8 mouse cellular contexts compared by ENCODE assay signal in the genomic region with DNA sequence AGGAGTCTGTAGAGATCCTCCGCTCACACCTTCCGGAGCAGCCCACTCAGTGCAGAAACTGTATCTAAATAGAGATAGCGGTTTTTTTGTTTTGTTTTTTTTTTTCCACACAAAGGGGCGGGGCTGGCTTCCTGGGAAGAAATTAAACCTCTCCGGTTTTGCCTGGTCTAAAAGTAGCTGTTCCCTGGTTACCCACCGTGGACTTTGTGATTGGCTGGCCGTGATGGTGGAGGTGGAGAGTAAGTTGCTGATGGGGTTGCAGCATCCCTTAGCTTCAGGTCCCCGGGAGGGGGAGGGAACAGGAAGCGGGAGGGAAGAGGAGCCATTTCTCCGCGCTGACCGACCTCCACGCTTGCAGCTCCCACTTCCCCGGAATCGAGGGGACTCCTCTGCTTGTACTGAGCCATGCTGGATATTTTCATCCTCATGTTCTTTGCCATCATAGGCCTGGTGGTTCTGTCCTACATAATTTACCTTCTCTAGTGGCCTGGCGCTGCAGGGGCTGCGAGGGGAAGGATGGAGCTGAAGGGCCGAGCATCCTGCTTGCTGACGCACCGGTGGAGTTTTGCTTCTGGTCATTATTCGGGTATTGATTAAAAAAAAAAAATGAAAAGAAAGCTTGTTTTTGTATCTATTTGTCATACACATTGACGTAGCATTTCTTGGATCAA. TPM values are rescaled to one million over a fixed set of nuclear protein-coding genes. Genes with fewer than 3 reads are reported as not detected.
DNase-seq lines count a peak whose midpoint lies in the region; ATAC-seq lines count a peak whose summit lies in the region.

No protein-coding gene starts in this region.

- H3K4me1 ChIP-seq in forebrain, embryonic 15.5 days: peaks cover 17% of the 10 kb centered on the region
- peaks cover 50% of the 10 kb centered on the region for H3K4me1 ChIP-seq in liver, embryonic 13.5 days (replicated peaks)
- H3K4me1 ChIP-seq in neural tube, embryonic 13.5 days (replicated peaks): peaks cover 17% of the 10 kb centered on the region

- ATAC-seq in forebrain, embryonic 15.5 days (replicated peaks): peak; percentile 90
- ATAC-seq in liver, embryonic 13.5 days (ENCODE audit: low read depth): peak; percentile 62
- ATAC-seq in neural tube, embryonic 13.5 days (ENCODE audit: low read depth): peak; percentile 95

- intact Hi-C loops in heart, postnatal 14 days (cut with DNase I): loop anchor here (2.0 to 5.0 kb wide), 2 partner anchors 36 to 40 kb away; no protein-coding TSS in a partner anchor

- H3K4me2 ChIP-seq in forebrain, embryonic 15.5 days (replicated peaks): peak overlapping the region; percentile 65
- H3K4me2 ChIP-seq in liver, embryonic 13.5 days: peak overlapping the region; percentile 68
- peak overlapping the region; percentile 65 for H3K4me2 ChIP-seq in neural tube, embryonic 13.5 days

- WGBS in forebrain, embryonic 15.5 days: 1% methylated on average over 22 of the region's 22 CpGs
- WGBS in liver, embryonic 13.5 days (ENCODE audit: insufficient replicate concordance): 6% methylated on average over 22 of the region's 22 CpGs
- WGBS in neural tube, embryonic 13.5 days: under 1% methylated on average over 22 of the region's 22 CpGs

- H3K9ac ChIP-seq in forebrain, embryonic 15.5 days (replicated peaks): peak overlapping the region; percentile 72
- H3K9ac ChIP-seq in liver, embryonic 13.5 days: peak overlapping the region; percentile 59
- H3K9ac ChIP-seq in neural tube, embryonic 13.5 days: peak overlapping the region; percentile 89

- no peaks in the 10 kb centered on the region for H3K27me3 ChIP-seq in forebrain, embryonic 15.5 days
- H3K27me3 ChIP-seq in liver, embryonic 13.5 days: no peaks in the 10 kb centered on the region
- no peaks in the 10 kb centered on the region for H3K27me3 ChIP-seq in neural tube, embryonic 13.5 days

- peaks cover 6% of the 10 kb centered on the region for H3K36me3 ChIP-seq in forebrain, embryonic 15.5 days
- H3K36me3 ChIP-seq in liver, embryonic 13.5 days: peaks cover 8% of the 10 kb centered on the region; the same call in 1 of the 2 replicates
- H3K36me3 ChIP-seq in neural tube, embryonic 13.5 days: peaks cover 22% of the 10 kb centered on the region

- no peaks in the 10 kb centered on the region for H3K9me3 ChIP-seq in forebrain, embryonic 15.5 days
- H3K9me3 ChIP-seq in liver, embryonic 13.5 days (replicated peaks): no peaks in the 10 kb centered on the region
- H3K9me3 ChIP-seq in neural tube, embryonic 13.5 days: no peaks in the 10 kb centered on the region

- H3K4me3 ChIP-seq in forebrain, embryonic 15.5 days: peak overlapping the region; percentile 64
- peak overlapping the region; percentile 55 for H3K4me3 ChIP-seq in liver, embryonic 13.5 days (replicated peaks)
- peak overlapping the region; percentile 61 for H3K4me3 ChIP-seq in neural tube, embryonic 13.5 days

- peak; percentile 92 for DNase-seq in MN1 (ENCODE audit: low spot score)
- DNase-seq in cerebellum, adult 11 months: peak; percentile 89
- DNase-seq in heart, postnatal 14 days: peak; percentile 64 to 67
- peak; percentile 80 to 88 for DNase-seq in kidney, postnatal 36 days
- no peak for DNase-seq in liver, embryonic 13.5 days
- DNase-seq in thymus, postnatal 14 days: peak; percentile 75

- H3K27ac ChIP-seq in forebrain, embryonic 15.5 days (replicated peaks): peak overlapping the region; percentile 94
- H3K27ac ChIP-seq in liver, embryonic 13.5 days: no peak overlapping the region
- peak overlapping the region; percentile 97 for H3K27ac ChIP-seq in neural tube, embryonic 13.5 days (replicated peaks)

RNA-seq across cellular contexts. Expression of gene B230217C12Rik, which starts 0.5 kb away (rescaled TPM):
- 17.8 and 21.0 TPM in 2 replicates for polyA plus RNA-seq in forebrain, embryonic 15.5 days (2015; fragmentation: Nextera tagmentation; extraction: Ambion mirVana)
- total RNA-seq in heart, postnatal 14 days (2021): 1 to 10 TPM in 1 of 2 experiments, under 1 TPM in 1; 0.95 to 1.1 TPM
- polyA plus RNA-seq in liver, embryonic 13.5 days (2015; fragmentation: Nextera tagmentation; extraction: Ambion mirVana): 0.85 and 1.3 TPM in 2 replicates
- 31.0 and 32.3 TPM in 2 replicates for polyA plus RNA-seq in neural tube, embryonic 13.5 days (2015; fragmentation: Nextera tagmentation; extraction: Ambion mirVana)

RNA-seq across cellular contexts. Expression of gene Lasp1, which starts 42.3 kb away (rescaled TPM):
- 129 and 132 TPM in 2 replicates for polyA plus RNA-seq in forebrain, embryonic 15.5 days (2015; fragmentation: Nextera tagmentation; extraction: Ambion mirVana)
- total RNA-seq in heart, postnatal 14 days (2021): 10 to 100 TPM; 47.8 to 49.6 TPM
- polyA plus RNA-seq in liver, embryonic 13.5 days (2015; fragmentation: Nextera tagmentation; extraction: Ambion mirVana): 27.5 and 31.2 TPM in 2 replicates
- 114 and 123 TPM in 2 replicates for polyA plus RNA-seq in neural tube, embryonic 13.5 days (2015; fragmentation: Nextera tagmentation; extraction: Ambion mirVana)

RNA-seq across cellular contexts. Expression of gene Fbxo47, which starts 42.8 kb away (rescaled TPM):
- polyA plus RNA-seq in forebrain, embryonic 15.5 days (2015; fragmentation: Nextera tagmentation; extraction: Ambion mirVana): 0.67 and 1.0 TPM in 2 replicates
- under 1 TPM; 0.17 to 0.37 TPM for total RNA-seq in heart, postnatal 14 days (2021)
- polyA plus RNA-seq in liver, embryonic 13.5 days (2015; fragmentation: Nextera tagmentation; extraction: Ambion mirVana): 0.33 and 0.46 TPM in 2 replicates
- 0.52 and 0.53 TPM in 2 replicates for polyA plus RNA-seq in neural tube, embryonic 13.5 days (2015; fragmentation: Nextera tagmentation; extraction: Ambion mirVana)

RNA-seq across cellular contexts. Expression of gene Rpl23, which starts 58.9 kb away (rescaled TPM):
- polyA plus RNA-seq in forebrain, embryonic 15.5 days (2015; fragmentation: Nextera tagmentation; extraction: Ambion mirVana): 327 and 370 TPM in 2 replicates
- 100 to 1,000 TPM; 503 to 533 TPM for total RNA-seq in heart, postnatal 14 days (2021)
- polyA plus RNA-seq in liver, embryonic 13.5 days (2015; fragmentation: Nextera tagmentation; extraction: Ambion mirVana): 436 and 468 TPM in 2 replicates
- polyA plus RNA-seq in neural tube, embryonic 13.5 days (2015; fragmentation: Nextera tagmentation; extraction: Ambion mirVana): 351 and 415 TPM in 2 replicates
